Mouse (Mus musculus) C2C12 (cell line): Measurements from ENCODE around the gene Fto.

Source experiments
- CTCF ChIP-seq: IDR thresholded peaks from one replicate; pipeline ENCODE4 v1.5.1; 2011; ENCODE audit not compliant: control insufficient read depth, insufficient read depth, insufficient read length
- MYOD1 ChIP-seq: IDR thresholded peaks from one replicate; pipeline ENCODE4 v1.6.1; 2011; ENCODE audit warnings: low read depth; ENCODE audit not compliant: control insufficient read depth, insufficient read length
- MYOG ChIP-seq: IDR thresholded peaks from one replicate; pipeline ENCODE4 v1.6.1; 2011; ENCODE audit not compliant: control insufficient read depth, insufficient read length; ENCODE audit errors: extremely low read depth
- USF1 ChIP-seq: IDR thresholded peaks from one replicate; pipeline ENCODE4 v1.6.1; 2011; ENCODE audit warnings: low read depth, mild to moderate bottlenecking, control low read depth, moderate library complexity

- TF ChIP-seq CTCF (no peak), MYOD1 (no peak), MYOG (no peak), USF1 (no peak)
Measured at GRCm38 (mm10) chr8:91340746-91341145, 27.4 kb downstream of the Fto start.
